Mouse (Mus musculus) layer of hippocampus, adult 18-20 months (tissue): Measurements from ENCODE around the gene Rflna. TPM values are rescaled to one million over a fixed set of nuclear protein-coding genes. Genes with fewer than 3 reads are reported as not detected.

Experiments
- DNase-seq, 2 experiments: peaks; one replicate each; pipeline ENCODE4 v3.0.0; 2022; ENCODE audit warnings: low spot score in 2 of 2
- total RNA-seq, 2 experiments: library from RNA; stranded (reverse); gene quantifications; 2 replicates each; pipeline ENCODE4 v1.2.3; 2021

Rflna gene
- total RNA-seq, 2 experiments from 2014 or later = 0.37 to 0.38 TPM

DNA sequence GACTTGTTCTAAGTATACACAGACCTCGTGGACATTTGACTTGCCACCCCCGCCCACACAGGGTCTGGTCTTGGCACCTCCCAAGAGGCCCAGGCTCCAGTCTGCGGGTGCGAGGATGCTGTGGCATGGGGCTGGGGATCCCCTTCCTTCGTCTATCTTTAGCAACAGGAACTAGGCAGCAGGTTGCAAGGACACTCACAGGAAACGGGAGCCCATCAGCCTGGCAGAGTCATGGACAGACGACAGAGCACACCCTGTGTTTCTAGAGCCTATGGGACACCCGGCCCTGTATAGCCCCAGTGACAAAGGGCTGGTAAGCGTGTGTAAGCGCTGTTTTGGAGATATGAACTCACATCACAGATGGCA lies 49.2 kb downstream of the Rflna start:
- DNase-seq = no peak

DNA sequence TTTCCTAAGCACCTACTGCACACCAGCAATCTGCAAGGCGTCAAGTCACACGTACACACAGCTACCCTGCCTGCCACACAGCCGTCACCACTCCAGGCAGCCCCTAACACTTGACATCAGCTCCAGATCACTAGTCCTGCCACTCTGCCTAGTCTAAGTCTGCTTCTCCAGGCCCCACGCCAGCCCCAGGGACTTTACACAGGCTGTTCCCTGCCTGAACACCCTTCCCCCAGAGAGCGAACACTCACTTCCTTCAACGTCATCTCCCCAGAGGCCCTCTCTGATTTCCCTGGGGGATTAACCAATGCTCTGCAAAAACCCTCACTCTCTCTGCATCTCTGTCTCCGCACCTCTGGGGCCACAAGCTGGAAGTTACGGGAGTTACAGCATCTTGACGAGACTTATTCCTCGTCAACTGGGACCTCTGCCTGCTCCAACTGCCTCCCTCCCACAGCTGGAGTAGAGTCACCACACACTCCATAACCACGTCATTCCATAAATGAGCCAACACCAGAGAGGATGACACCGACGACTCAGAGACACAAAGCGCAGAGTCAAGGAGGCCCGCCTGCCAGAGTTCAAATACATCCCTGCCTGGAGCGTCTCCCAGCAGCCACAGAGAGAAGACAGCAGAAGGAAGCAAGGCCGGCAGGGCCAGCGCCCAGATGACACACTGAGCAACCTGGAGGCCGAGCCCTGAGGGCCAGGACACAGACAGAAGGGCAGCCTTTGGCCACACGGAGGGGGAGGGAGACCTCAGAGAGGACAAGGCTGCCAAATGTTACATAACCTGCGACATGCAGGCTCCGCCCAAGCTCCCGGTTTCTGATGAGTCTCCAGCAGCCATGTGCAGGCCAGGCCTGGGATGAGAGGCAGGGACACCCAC lies 49.8 kb downstream of the Rflna start:
- DNase-seq = peak in 1 of 2 experiments; percentile 66

DNA sequence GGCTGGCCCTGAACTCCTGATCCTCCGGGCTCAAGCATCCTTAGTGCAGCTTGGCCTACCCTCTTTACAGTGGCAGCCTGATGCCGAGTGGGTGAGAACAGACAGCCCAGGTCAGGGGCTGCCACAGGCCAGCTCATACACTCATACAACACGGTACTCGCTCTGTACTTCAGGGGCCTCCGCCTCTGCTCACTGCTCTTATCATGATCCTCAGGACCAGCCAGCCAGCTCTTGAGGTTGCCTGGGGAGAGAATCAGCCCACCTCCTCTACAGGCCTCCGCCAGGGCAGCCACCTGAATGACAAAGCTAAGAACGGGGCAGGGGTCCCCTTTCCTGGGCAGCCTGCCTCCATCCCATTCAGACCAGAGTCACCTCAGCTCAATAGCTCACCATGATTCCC lies 50.6 kb downstream of the Rflna start:
- DNase-seq = no peak

DNA sequence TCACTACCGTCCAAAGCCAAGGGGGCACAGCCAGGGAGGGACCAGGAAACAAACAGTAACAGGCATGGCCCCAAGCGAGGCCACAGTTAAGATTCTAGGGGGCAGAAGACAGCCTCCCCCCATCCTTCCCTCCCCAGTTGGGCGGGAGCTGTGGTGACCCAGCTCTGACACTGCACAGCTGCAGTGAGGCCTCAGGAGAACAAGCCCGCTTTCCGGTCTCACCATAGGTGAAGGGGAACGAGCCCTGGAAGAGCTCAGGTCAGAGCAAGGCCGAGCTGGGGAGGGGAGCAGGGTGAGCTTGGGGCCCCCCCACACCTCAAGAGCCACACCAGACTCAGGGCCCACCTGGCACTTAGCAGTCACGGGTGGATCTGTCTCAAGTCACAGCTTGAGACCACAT lies 52.9 kb downstream of the Rflna start:
- DNase-seq = no peak

DNA sequence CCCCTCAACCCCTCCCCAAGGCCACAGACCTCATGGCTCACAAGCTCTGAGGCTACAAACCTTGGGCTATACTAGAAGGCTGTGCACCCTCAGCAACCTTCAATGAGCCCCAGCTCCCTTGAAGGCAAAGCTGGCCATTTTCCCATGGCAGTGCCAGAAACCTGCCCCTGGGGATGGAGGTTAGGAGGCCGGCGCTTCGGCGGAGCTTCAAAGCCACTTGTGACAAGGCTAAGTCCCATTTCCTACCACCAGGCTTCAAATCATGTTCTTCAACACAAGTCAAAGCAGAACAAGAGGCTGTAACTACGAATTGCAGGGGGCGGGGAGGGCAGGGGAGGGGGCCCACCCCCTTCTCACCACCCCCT lies 53.3 kb downstream of the Rflna start:
- DNase-seq = no peak

DNA sequence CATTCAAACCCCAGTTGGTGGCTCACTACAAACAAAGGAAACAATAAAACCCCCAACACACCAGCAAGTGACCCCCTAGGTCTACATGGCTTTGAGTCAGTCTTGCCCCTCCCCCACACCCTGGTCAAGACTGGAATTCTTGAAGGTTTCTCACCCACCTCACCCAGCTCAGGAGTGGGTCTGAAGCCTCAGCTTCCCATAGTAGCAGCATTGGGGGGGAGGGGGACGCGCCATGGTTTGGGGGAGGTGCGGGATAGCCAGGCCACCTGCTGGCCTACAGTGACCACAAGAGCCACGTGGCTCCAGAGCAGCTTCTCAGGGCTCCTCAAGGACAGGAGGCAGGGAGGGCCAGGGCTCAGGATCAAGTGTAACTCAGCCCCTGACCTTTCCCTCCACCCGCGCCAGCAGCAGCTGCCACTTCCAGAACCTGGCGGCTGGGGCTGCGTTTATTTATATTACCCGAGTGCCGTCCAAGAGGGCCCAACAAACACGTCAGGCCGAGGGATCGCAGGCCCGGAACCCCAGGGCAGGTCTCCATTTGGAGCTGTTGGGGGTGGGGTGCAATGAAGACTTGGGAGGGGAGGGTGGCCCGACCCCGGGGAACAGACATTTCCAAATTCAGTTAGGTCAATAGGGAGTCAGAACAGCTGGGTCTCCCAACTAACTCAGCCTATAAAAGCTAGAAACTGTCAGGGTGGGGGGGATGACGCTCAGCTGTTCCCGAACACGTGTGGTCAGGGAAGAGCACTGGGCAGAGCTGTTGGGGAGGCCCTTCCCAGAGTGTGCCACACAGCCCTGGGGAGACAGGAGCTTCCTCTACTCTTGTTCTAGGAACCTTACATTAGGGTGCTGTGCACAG lies 53.9 kb downstream of the Rflna start:
- no peak for DNase-seq

DNA sequence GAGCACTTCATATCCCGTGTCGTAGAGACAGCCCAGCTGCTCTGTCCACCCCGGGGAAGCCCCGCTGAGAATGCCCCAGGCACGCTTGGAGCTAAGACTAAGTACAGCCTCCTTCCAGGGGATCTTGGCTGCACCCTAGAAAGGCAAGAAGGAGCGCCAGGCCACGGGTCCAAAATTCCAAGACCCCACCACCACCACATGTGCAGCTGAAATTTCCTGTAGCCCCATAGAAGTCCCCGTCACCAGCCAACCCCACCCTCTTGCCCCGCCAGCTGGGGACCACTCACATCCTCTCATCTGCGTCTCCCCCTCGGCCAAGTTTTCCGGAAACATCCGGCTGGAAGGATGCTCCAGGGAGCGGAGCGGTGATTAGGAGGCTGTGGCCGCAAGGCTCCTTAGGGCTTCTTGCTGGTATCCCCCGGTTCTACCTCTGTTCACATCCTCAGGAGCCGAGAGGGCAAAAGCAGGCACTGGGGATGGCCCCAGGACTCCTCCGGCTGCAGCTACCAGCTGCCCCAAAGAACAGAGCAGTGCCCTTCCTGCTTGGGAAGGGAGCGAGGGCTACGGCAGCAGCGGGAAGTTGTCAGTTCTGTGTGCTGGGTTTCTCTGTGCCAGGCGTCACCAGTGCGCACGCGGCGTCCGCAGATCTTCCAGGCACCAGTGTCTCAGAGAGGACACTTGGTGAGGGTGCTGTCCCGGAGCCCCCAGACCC lies 54.7 kb downstream of the Rflna start:
- DNase-seq = peak; percentile 37 to 40

DNA sequence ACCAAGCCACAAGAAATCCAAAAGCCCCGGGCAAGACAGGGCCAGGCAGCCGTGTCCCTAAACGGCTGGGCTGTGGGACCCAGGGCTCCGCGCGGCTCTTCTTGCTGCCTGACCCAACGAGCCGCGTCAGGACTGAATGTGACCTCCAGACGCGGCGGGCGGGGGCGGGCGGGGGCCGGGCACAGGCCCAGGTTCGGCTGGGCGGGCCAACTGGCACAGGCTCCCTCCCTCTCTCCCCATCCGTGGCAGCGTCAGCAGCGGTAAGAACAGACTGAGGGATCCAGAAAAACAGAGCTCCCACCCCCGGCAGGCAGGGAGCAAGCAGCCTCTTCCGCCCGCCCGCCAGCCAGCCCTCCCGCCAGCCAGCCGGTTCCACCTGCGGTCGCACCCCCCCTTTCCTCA lies 55.2 kb downstream of the Rflna start:
- peak; percentile 71 to 85 for DNase-seq

Other genes with a start within 250 kb of the Rflna start
- gene Ccdc92, start 140.8 kb upstream of the Rflna start, total RNA-seq = 10 to 100 TPM; 84.6 to 90.7 TPM
- gene Zfp664, start 140.5 kb upstream of the Rflna start, total RNA-seq = 10 to 100 TPM; 68.8 to 69.3 TPM
- 100 to 1,000 TPM; 291 to 298 TPM for gene Ncor2, start 176.0 kb downstream of the Rflna start, total RNA-seq